In the genomic region with DNA sequence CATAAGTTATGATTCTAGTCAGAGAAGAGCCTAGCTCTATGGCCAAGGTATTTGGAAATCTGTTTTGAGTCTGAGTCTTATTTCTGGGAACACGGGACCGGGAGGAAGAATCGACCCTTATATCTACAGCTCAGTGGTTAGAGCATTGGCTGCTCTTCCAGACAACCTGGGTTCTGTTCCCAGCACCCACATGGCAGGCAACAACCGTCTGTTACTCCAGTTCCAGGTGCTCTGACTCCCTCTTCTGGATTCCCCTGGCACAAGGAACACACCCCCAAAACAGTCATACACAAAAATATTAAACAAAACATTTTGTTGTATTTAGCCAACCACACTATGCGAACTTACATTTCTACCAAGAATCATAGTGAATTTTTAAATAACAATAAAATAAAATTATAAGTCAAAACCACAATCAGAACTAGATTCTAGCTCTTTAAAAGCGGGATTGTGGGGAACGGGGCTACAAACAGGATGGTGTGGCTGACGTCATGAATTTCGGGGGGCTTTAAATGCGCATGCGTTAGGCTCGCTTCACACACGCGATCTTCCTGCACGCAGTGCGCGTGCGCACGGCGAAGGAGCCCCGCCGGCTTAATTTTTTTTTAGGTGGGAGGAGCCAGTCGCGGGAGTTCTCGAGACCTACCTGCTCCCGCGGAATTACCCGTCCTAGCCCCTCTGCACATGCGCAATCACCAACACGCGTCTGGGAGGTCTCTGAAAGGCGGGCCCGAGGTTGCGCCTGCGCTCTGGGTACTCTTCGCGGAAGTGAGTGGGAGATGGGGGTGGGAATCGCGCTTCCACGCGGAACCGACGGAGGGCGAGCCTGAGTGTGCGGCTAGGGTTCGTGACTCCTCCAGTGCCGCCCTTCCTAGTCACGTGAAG, we compare ENCODE assay signal across 8 mouse cellular contexts. TPM values are rescaled to one million over a fixed set of nuclear protein-coding genes. Genes with fewer than 3 reads are reported as not detected.
DNase-seq lines count a peak whose midpoint lies in the region; ATAC-seq and TF ChIP-seq lines count a peak whose summit lies in the region.

No protein-coding gene starts in this region.

- POLR2A ChIA-PET in Patski (lab: Charles Lee), result no interaction called here

- H3K4me3 ChIP-seq in hindbrain, embryonic 13.5 days, result peak overlapping the region; percentile 40

- 8% methylated on average over 48 of the region's 48 CpGs for WGBS in hindbrain, embryonic 13.5 days

- ATAC-seq in Patski, result peak; percentile 69
- ATAC-seq in hindbrain, embryonic 13.5 days (ENCODE audit: low FRiP score), result peak; percentile 92

- peak overlapping the region; percentile 50 for H3K4me2 ChIP-seq in hindbrain, embryonic 13.5 days

- peak overlapping the region; percentile 66 for H3K27ac ChIP-seq in hindbrain, embryonic 13.5 days

- H3K9ac ChIP-seq in hindbrain, embryonic 13.5 days, result peak overlapping the region; percentile 58

- TF ChIP-seq CTCF in Patski (IDR thresholded peaks at IDR 0.05), result peak; percentile 59

- H3K9me3 ChIP-seq in hindbrain, embryonic 13.5 days, result no peaks in the 10 kb centered on the region

- no peaks in the 10 kb centered on the region for H3K27me3 ChIP-seq in Patski
- no peaks in the 10 kb centered on the region for H3K27me3 ChIP-seq in hindbrain, embryonic 13.5 days

- in situ Hi-C loops in Patski (cut with MboI; ENCODE audit: low pct_unique_long_range_greater_than_20kb), result loop anchor here (5.0 kb wide), 1 partner anchor 130 kb away; no protein-coding TSS in a partner anchor

- H3K36me3 ChIP-seq in hindbrain, embryonic 13.5 days, result no peaks in the 10 kb centered on the region

- H3K4me1 ChIP-seq in hindbrain, embryonic 13.5 days (replicated peaks), result peaks cover 7% of the 10 kb centered on the region; the same call in 1 of the 2 replicates

- DNase-seq in Patski (ENCODE audit: low read depth, low spot score), result peak; percentile 100
- DNase-seq in cerebellum, postnatal 14 days, result peak; percentile 99
- peak; percentile 97 to 99 for DNase-seq in frontal cortex, postnatal 14 days (ENCODE audit: low spot score in 2 of 2)
- DNase-seq in layer of hippocampus, postnatal 25 days (ENCODE audit: extremely low spot score in 1 of 2, low spot score in 1 of 2), result peak; percentile 93 to 94
- peak; percentile 100 for DNase-seq in lung, postnatal 25 days (ENCODE audit: low spot score)
- DNase-seq in retina, embryonic 14.5 days (ENCODE audit: low spot score), result peak; percentile 100
- peak; percentile 99 for DNase-seq in thymus, postnatal 4 days

- CTCF ChIA-PET in Patski (lab: Charles Lee), result interaction anchor here (1.1 to 6.4 kb wide), 6 partner anchors 14 to 246 kb away, joined by 3 to 32 read pairs (median 4); no protein-coding TSS in a partner anchor

RNA-seq across cellular contexts. Expression of gene Tmem120b, which starts 10.6 kb away (rescaled TPM):
- polyA plus RNA-seq in Patski (2021), result 8.1 TPM
- 18.0 and 18.6 TPM in 2 replicates for polyA plus RNA-seq in hindbrain, embryonic 13.5 days (2015; fragmentation: Nextera tagmentation; extraction: Ambion mirVana)
- total RNA-seq in layer of hippocampus, postnatal 25 days (2021), result 10 to 100 TPM; 13.8 to 18.4 TPM

RNA-seq across cellular contexts. Expression of gene Morn3, which starts 10.8 kb away (rescaled TPM):
- polyA plus RNA-seq in Patski (2021), result 0.32 TPM
- 0.65 and 1.5 TPM in 2 replicates for polyA plus RNA-seq in hindbrain, embryonic 13.5 days (2015; fragmentation: Nextera tagmentation; extraction: Ambion mirVana)
- 1 to 10 TPM in 1 of 2 experiments, not detected in 1; 1.5 TPM for total RNA-seq in layer of hippocampus, postnatal 25 days (2021)

RNA-seq across cellular contexts. Expression of gene Orai1, which starts 42.7 kb away (rescaled TPM):
- polyA plus RNA-seq in Patski (2021), result 20.5 TPM
- polyA plus RNA-seq in hindbrain, embryonic 13.5 days (2015; fragmentation: Nextera tagmentation; extraction: Ambion mirVana), result 11.8 and 12.3 TPM in 2 replicates
- 10 to 100 TPM; 11.0 to 11.7 TPM for total RNA-seq in layer of hippocampus, postnatal 25 days (2021)

Comparison
In these comparisons a context has a peak if more than half of its experiments do, and no peak if none do; other contexts are left out.
1. Peak in every context shown above with its lines: DNase-seq, ATAC-seq, H3K4me3 ChIP-seq and H3K27ac ChIP-seq.